Mouse (Mus musculus): ENCODE results near the gene Slc16a6.

DNA sequence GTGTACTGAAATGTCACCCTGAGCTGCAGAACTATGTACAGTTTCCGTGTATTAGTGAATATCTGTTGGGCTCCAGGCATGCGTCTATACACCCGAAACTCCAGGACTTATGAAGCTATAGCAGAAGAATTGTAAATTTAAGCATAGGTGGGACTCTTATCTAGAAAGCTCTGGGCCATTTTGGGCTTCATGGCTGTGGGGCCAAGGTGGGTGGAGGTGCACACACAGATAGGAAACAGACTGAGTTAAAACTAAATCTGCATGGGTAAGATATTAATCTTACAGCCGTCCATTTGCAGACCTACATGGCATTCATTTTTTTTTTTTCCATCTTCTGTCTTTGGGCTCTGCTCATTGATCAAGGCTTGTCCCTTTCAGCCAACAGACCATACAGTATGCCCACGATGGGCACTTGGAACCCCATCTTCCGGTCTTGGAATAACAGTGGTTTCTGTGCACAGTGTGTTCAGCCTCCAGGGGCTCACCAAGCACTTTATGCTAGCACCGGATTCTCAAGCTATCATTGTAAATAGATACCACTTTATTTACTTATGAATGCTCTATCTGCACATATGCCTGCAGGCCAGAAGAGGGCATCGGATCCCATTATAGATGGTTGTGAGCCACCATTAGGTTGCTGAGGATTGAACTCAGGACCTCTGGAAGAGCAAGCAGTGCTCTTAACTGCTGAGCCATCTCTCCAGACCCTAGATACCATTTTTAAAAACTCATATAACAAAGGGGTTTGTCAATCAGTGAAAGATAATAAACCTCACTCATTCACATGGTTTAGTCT, 29.7 kb downstream of the Slc16a6 start:
- TF ChIP-seq GATA1 (IDR thresholded peaks at IDR 0.05; ENCODE audit: borderline replicate concordance, low read length), result no peak
- TF ChIP-seq FLI1 (IDR thresholded peaks at IDR 0.05; ENCODE audit: low read length), result no peak
